Mouse (Mus musculus) embryonic fibroblast, embryonic 13.5 days (primary cell): ENCODE results near the gene Vkorc1l1.

ENCODE experiments used
- CTCF ChIP-seq: IDR thresholded peaks from 2 replicates; pipeline ENCODE4 v1.5.1; 2011; ENCODE audit warnings: mild to moderate bottlenecking, control low read depth, low read length, moderate library complexity, borderline replicate concordance; ENCODE audit not compliant: insufficient read depth
- POLR2A ChIP-seq: IDR thresholded peaks from 2 replicates; pipeline ENCODE4 v1.6.1; 2011; ENCODE audit warnings: low read depth, mild to moderate bottlenecking, control low read depth, low read length, moderate library complexity

DNA sequence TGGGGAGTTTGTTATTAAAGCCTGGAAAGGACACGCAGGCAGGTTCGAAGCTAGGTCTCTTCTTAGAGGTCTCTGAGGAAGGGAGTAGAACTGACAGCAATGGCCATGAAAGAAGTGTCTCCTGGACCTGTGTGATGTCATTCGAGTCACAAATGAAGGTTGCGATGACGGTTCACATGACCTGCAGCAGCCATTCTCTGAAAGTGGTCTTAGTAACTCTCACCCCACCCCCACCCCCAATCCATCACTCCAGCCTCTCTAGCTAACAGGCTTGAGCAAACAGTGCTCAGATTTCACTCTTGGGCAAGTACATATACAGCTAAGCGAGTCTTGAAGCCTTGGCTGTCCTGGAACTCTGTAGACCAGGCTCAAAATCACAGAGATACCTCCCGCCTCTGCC is 61.5 kb downstream of the Vkorc1l1 start:
- no peak for TF ChIP-seq CTCF
- TF ChIP-seq POLR2A, result no peak
